Mouse (Mus musculus): ENCODE data around the gene Shc4.

The Shc4 gene

DNA sequence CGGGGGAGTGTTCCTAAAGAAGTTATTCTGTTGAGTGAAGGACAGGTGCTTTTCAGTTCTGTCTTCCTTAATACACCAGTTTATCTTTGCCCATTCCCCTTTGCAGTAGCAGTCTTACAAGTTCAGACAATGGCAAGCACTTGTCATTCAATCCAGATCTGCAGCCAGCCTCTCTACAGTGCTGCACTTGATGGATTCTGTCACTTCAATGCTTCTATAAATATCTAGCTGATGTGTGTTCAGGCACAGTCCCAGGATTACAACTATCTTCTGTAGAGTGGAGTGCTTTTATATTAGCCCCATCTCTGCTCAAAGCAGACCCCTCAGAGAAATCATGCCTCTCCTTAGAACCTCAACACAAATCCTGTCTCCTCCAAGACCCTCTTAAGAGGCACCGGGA lies 93.9 kb downstream of the Shc4 start:
- peak; percentile 82 for DNase-seq

DNA sequence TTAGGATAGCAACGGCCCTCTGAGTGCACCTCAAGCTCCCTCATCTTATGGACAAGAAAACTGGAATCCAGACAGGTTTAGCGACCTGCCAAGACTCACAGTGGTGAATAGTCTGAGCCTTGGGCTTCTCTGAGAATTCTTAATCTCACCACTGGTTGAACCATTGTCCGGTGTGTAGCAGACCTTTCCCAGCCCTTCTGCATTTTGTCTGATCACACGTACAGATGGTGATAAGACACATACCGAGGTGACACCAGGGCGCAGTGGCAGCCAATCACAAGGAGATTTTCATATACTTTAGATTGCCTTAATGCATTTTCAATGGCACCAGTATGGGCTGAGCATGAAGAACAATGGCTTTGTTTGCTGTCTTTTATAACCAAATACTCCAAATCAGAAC lies 95.5 kb downstream of the Shc4 start:
- DNase-seq, result peak; percentile 53

DNA sequence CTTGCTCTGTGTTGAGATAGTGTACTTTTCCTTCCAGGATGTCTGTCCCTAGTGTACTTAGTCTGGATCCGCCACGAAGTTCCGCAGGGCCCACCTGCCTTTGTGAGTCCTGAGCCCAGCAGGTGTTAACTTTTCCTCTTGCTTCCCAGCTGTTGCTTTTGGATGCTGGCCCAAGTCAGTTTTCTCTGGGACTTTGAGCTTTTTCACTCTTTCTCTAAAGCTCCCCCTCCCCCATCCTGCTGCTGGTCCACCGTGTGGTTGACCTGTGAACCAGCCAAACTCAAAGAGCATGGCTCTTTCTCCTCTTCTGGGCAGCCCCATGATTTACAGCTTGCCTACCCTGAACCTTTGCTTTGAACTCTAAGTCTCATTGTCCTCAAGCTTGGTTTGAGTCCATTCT lies 97.4 kb downstream of the Shc4 start:
- DNase-seq, result peak; percentile 85

DNA sequence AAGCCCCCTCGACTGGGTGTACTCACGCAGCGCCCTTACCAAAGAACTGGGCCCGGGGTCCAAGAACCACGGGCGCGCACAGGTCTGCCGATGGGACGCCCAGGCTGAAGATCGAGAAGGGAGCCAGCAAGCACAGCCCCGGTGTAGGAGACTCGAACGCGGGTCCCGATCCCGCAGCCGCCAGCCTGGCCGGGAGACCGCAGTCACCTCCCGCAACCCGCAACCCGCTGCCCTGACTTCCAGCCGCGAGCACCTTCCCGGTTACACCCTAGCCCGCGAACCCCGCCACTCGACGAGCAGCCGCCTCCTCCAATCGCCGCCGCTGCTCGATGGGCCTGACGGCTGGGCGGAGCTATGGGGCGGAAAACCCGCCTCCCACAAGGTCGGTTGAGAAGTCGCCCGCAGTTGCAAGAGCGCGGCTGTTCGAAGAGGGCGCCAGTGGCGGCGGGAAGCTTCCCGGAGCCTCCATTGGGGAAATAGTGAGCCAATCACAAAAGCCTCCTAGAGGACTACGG lies 99.1 kb downstream of the Shc4 start, which contains the start of gene Cep152:
Gene Cep152 (minus strand): TSS at position 277 of the 515 bp plus-strand sequence.
- peak; percentile 100 for DNase-seq

DNA sequence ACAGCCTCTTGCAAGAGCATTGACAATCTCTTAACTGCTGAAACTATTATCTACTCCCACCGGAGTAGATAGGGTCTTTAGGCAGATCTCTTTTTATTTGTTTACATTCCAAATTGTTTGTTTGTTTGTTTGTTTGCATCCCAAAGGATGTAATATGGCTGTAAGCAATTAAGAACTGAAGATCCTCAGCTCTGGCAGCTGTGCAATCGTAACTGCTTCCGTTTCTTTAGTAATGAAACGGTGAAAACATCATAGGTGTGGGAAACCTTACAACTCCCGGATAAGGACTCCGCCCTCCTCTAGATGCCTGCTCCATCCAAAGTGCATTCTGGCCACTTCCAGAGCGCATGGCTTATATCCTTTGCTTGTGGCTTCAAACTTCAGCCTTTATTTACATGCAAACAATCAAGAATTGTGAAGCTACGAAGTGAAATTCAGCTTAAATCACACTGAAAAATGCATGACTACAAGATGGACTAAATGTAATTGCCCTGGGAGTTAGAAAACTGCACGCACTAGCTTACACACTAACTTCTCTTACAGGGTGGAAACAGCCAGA lies 99.7 kb downstream of the Shc4 start:
- DNase-seq, result peak; percentile 71

DNA sequence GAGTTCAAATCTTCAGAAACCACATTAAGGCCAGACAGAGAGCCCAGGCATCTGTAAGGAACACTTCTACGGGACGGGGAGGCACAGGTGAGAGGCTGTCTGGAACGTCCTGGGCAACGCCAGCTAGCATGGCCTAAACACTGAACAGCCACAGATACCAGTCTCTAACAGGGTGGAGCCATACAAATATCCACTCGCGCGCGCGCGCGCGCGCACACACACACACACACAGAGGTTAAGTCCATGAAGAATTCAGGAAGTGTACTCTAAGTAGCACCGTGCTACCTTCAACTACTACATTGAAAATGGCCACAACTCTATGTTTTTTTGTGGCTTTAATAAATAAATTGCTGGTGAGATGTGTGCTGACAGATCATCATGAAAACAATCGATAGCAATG lies 100.7 kb downstream of the Shc4 start:
- peak; percentile 80 for DNase-seq

DNA sequence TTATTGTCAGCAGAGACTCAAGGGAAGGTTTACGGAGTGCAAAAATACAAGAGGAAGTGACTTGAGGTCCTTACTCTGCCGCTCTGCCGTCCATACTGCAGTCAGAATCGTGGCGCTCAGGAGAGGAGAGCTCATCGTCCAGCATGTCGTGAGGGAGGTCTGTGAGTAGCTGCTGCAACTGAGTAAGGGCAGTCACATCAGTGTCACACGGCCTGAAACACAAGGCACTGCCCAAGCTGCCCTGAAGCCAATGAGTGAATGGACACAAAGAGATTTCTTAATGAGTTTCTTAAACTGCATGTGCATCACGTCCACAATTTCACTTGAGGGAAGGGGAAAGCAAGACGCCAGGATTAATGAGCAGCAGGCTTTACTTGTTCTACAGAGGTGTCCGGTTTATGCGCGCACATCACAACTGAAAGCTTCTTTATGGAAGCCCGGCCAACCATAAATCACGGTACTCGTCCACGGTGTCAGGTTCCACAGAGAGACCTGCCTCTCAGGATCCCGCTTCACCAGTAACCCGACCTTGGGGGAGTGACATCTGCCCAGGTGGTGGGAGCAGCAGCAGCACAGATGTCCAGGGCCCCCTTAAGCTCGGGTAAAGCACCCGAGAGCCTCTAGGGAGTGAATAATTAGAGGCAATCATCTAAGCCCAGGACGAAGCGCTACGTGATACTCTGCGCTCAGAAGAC lies 103.6 kb downstream of the Shc4 start:
- peak; percentile 64 for DNase-seq

DNA sequence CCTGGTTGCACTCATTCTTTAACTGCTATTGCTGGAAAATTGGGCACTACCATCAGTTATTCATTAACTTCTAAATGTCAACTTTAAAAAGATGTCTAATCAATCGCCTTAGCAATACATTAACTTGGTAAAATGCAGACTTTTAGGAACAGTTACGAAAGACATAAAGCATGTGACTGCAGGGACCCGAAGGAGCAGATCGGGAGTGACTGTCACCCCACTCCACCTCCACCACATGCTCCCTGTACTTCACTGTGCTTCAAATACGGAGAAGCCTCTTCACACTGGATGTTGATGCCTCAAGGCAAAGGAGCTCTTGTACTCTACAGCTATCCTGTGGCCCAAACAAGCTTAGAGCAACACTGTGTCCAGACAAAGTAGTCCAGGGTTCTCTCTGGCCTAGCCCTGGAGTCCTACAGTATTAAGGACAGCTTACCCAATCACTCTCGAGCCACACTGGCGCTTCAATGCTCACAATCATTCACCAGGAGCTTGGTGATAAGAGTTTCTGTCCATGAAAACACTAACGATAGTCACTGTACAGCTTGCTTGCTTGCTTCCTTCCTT lies 108.0 kb downstream of the Shc4 start:
- peak; percentile 72 for DNase-seq

DNA sequence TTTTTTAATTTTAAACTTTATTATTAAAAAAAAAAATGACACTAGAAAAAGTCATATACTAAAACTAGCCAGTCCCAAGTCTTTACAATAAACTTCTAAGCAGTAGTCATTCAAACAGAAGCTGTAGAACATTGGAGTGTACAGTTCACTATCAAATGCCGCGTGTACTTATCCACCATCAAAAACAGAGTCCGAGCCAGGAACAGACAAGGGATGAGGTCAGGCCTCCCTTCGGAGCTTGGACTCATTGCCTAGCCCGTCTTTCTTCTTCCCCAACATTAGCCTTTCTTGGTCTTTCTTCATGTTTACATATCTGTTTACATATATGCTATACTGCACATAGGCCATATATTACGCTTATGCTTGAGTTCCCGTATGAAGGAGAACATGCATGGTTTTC lies 108.5 kb downstream of the Shc4 start:
- DNase-seq, result peak; percentile 23

DNA sequence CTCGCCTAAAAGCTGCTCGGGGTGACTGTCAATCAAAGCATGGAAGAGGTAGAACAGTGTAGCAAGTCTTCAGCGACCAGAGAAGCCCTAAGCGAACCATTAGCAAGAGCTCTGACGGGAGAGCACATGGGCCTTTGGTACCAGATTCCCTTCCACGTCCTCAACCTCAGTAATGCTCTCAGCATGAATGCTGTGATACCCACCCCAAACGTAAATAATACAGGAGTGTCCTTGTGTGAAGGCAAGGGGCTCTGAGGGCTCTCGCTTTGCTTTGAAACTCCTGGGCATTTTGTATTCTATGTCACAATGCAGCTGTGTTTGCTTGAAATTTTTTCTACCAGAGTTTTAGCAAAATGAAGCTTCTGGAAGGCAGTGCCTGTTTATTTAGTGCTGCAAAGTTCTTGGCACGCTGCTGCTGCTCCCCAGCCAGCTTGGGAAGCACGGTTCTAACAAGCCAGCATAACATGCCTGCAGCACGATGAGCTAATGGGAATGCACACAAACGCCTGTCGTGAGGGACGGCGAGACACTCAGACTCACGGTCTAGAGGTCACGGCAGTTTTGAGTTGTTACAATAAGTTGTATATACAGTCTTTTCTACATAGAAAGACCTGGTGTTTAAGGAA lies 117.6 kb downstream of the Shc4 start:
- peak; percentile 93 for DNase-seq

DNA sequence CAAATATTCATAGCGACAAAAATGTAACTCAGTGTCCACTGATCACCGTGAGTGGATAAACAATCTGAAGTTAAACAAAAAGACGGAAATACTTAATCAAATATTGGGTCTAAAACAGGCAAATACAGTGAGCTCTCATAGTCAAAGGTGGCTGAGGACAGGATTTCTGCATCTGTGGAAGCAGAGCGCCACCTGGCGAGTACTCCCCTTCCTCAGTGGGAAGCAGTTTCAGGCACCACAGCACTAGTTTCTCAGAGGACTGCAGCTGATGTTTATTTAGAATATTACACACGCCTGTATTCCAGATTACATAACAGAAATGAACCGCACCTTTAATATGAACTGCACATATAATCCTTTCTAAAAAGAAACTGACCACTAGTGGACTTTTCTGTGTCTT lies 119.3 kb downstream of the Shc4 start:
- DNase-seq, result peak; percentile 85

DNA sequence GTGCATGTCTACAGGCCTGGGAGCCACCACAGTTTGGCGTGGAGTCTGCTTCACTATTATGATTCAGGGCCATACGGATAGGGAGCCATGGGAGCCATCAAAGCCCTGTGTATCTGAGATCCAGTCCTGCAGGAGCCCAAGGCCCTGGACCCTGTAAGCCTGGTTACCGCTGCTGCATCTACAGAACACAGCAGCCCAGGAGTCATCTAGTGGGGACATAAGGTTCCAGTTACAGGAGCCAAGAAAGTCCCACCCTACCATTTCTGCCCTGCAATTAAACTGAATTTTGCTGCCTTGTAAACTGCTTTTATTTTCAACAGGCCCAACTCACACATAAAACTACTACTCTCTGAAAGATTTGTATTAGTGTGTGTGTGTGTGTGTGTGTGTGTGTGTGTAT lies 121.0 kb downstream of the Shc4 start:
- DNase-seq, result no peak

DNA sequence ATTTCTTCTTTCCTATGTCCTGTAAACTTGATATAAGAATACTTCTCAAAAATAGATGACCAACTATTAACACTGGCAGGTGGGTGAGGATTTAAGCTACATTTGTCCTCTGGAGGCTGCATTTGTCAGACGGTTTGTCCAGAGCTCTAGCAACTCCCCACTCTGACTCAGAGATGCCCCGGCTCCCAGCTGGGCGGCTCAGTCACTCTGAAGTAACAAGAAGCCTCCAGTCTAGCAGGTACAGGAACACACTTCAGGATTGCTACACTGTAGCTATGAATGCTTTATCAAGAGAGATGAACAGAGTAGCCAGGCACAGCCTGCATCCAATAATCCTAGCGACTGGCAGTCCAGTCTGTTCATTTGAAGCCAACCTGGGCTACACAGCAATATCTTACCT lies 125.0 kb downstream of the Shc4 start:
- peak; percentile 65 for DNase-seq

DNA sequence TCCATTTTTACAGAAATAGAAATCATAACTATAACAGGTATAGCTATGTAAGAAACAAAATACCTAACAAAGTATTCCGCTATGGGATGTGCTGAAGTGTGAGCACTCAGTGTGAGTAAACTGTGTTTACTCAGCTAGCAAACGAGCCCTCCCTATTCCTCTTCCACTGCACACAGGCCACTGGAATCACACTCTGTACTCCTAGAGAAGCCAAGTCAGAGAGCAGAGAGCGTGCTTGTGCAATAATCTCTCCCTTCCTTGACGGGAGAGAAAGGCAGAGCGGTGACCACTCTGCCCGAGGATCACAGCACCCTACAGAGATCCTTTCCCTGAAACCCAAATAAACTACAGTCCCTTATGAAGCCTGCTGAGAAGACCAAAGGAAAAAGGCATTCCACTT lies 125.7 kb downstream of the Shc4 start:
- DNase-seq, result peak; percentile 91

DNA sequence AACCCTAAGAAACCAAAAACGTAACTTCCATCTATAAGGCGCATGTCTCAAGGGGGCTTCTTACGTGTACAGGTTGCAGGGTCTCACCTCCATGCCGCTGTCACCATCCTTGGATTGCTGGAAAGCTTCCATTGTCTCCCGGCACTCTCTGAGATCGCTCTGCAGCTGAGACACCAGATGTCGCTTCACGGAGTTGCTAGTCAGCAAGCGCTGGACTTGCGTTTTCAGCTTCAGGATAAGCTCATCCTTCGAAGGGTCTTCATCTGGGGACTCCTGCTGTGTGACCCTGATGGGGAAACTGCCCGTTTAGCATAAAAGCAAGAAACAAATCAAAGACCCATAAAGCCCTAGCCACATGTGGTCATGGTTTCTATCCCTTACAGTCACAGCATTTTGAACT lies 129.2 kb downstream of the Shc4 start:
- DNase-seq, result peak; percentile 66

DNA sequence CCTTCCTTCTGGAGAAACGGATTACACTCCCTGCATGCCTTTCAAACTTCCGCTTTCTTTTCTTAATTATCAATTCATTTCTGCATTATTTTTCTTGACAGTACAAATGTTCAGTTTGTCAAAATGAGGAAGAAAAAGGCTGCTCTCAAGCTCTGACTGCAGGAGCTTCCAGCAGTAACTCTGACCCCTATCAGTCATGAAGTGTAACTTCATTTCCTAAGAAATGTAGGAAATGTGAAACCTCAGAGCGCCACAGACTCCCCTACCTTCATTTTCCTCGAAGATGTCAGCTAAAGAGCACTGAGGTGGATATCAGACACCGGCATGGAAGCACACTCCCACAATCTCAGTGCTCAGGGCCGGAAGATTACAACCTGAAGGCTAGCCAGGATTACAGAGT lies 129.9 kb downstream of the Shc4 start:
- peak; percentile 75 for DNase-seq

DNA sequence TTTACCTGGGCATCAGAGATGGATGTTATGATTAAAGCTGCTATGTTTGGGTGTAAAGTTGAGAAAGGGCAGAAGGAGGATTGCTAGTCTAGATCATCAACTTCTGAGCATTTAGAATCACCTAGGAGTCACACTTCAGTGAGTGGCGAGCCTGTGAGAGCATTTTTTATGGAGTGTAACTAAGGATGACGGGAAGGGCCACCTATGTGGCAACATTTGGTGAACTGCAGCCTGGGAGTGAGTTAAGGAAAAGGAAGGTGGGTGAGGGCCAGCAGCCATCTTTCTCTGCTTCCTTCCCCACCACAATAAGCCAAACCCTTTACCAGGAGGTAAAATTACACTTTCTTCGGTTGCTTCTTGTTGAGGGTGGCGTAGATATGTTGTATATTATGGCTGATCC lies 132.1 kb downstream of the Shc4 start:
- peak; percentile 62 for DNase-seq

DNA sequence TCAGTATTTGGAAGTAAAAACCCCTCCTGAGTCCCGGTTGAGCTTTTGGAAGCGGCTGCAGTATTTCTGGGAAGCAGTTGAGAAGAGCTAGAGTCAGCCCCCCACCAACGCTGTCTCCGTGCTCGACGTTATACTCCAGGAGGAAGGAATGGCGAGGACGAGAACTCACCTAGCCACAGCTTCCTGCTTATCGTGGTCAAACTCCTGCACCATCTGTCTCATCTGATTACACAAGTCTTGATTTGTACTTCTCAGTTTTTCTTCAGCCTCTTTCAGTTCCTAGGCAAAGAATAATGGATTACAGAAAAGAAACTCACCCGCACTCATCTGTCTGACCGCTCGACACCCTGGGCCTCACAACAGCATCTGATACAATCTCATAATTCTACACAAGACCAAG lies 134.7 kb downstream of the Shc4 start:
- DNase-seq, result peak; percentile 21

DNA sequence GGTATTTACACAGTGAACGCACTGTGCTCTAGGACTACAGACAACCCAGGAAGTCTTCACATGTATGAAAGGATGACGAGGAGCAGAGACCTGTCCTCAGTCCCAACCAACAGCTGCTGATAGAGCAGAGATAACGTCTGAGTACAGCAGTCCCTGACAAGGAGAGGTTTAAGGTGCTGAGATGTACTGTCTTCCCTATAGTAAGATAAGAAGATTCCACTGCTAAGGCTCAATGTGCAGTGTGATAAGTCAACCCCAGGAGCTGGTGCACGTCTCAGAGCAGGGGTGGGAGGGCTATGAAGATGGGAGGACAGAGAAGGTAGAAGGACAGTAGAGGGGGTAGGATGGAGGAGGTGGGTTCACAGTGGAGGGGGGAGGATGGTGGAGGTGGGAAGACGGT lies 142.9 kb downstream of the Shc4 start:
- peak; percentile 69 for DNase-seq

DNA sequence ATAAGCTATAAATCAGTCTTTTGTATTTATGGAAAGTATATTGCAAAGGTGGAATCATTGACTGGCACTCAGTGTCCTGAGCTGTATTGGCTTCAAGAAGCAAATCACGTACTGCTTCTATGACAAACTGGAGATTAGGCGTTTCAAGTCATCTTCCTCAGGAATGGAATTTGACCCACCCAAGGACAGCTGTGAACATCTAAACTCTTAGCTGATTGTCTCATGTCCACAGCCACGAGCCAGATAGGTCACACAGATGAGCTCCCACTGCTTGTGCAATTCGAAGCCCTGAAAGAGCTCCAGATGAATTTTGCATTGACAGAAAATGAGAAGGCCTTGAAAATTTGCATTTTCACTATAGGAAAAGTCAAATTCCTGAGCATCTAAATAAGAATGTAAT lies 146.3 kb downstream of the Shc4 start:
- DNase-seq, result peak; percentile 91

Data from heart, adult 11 months (tissue).